Mouse (Mus musculus) limb, embryonic 14.5 days (tissue): ENCODE data around the gene Fam69a. TPM values are rescaled to one million over a fixed set of nuclear protein-coding genes. Genes with fewer than 3 reads are reported as not detected.
A peak's percentile ranks its signal among the peaks of the same experiment; 100 is the strongest.
"Not testable (repeated sequence)": the region's sequence is repeated elsewhere in the genome, so short reads cannot be mapped to it uniquely, and the experiment has no call there.

Experiments used
- ATAC-seq: fragments of 200-750 bp; cut with Nextera tagmentation; 2 replicates; pipeline ENCODE4 v1.8.0; 2017; ENCODE audit warnings: low read depth, moderate number of reproducible peaks, moderate TSS enrichment; ENCODE audit not compliant: low FRiP score
- DNase-seq: peaks from one replicate; pipeline ENCODE4 v3.0.0-alpha.2; 2015; ENCODE audit warnings: low spot score
- H3K27ac ChIP-seq: fragments of 300-500 bp; sonication (generic); replicated peaks from 2 replicates; pipeline ENCODE4 v1.5.1; 2014; ENCODE audit warnings: low read depth, mild to moderate bottlenecking, low read length, moderate library complexity, mixed read lengths
- H3K27me3 ChIP-seq: fragments of 300-500 bp; sonication (generic); 2 replicates; pipeline ENCODE4 v1.6.1; 2014; ENCODE audit warnings: low read length, mixed read lengths; ENCODE audit not compliant: control insufficient read depth, insufficient read depth
- H3K36me3 ChIP-seq: fragments of 300-500 bp; sonication (generic); 2 replicates; pipeline ENCODE4 v1.6.1; 2014; ENCODE audit warnings: mild to moderate bottlenecking, low read length, moderate library complexity, mixed read lengths; ENCODE audit not compliant: control insufficient read depth, insufficient read depth
- H3K4me1 ChIP-seq: fragments of 300-500 bp; sonication (generic); 2 replicates; pipeline ENCODE4 v1.6.1; 2014; ENCODE audit warnings: antibody characterized with exemption, low read length, mixed read lengths; ENCODE audit not compliant: control insufficient read depth, insufficient read depth
- H3K4me2 ChIP-seq: fragments of 300-500 bp; sonication (generic); replicated peaks from 2 replicates; pipeline ENCODE4 v1.6.1; 2014; ENCODE audit warnings: low read depth, mild to moderate bottlenecking, low read length, moderate library complexity; ENCODE audit not compliant: severe bottlenecking
- H3K4me3 ChIP-seq: fragments of 300-500 bp; sonication (generic); replicated peaks from 2 replicates; pipeline ENCODE4 v1.5.1; 2014; ENCODE audit warnings: low read length
- H3K9ac ChIP-seq: fragments of 300-500 bp; sonication (generic); 2 replicates; pipeline ENCODE4 v1.6.1; 2014; ENCODE audit warnings: mild to moderate bottlenecking, low read depth, low read length, moderate library complexity; ENCODE audit not compliant: severe bottlenecking
- H3K9me3 ChIP-seq: fragments of 300-500 bp; sonication (generic); 2 replicates; pipeline ENCODE4 v1.6.1; 2016; ENCODE audit warnings: low read length; ENCODE audit not compliant: control insufficient read depth
- POLR2A ChIP-seq: fragments of 200-500 bp; IDR thresholded peaks from 2 replicates; pipeline ENCODE4 v1.8.0; 2012; ENCODE audit warnings: inconsistent platforms, mild to moderate bottlenecking, moderate library complexity, borderline replicate concordance; ENCODE audit not compliant: insufficient read depth, insufficient read length; ENCODE audit errors: extremely low read depth
- WGBS: fragments of 180-500 bp; shearing (Covaris S2); extraction: QIAGEN DNeasy Blood & Tissue Kit; methylation state at CpG from one replicate; pipeline ENCODE4 v1.1.7; 2014; 5-methylcytosine and 5-hydroxymethylcytosine counted together
- polyA plus RNA-seq, 2 experiments: library from polyadenylated mRNA; depleted of rRNA in 1 of 2; stranded (reverse) in 1 of 2; unstranded in 1 of 2; fragments of >200 nt; fragmentation: Nextera tagmentation in 1 of 2; extraction: Ambion mirVana in 1 of 2; gene quantifications; 2 replicates each; pipeline versions ENCODE4 v1.2.1 to v1.2.3; 2012 to 2014

Fam69a gene
- polyA plus RNA-seq (2012; rRNA removed), result 6.4 and 8.9 TPM in 2 replicates
- 30.1 and 31.3 TPM in 2 replicates for polyA plus RNA-seq (2014; fragmentation: Nextera tagmentation; extraction: Ambion mirVana)

DNA sequence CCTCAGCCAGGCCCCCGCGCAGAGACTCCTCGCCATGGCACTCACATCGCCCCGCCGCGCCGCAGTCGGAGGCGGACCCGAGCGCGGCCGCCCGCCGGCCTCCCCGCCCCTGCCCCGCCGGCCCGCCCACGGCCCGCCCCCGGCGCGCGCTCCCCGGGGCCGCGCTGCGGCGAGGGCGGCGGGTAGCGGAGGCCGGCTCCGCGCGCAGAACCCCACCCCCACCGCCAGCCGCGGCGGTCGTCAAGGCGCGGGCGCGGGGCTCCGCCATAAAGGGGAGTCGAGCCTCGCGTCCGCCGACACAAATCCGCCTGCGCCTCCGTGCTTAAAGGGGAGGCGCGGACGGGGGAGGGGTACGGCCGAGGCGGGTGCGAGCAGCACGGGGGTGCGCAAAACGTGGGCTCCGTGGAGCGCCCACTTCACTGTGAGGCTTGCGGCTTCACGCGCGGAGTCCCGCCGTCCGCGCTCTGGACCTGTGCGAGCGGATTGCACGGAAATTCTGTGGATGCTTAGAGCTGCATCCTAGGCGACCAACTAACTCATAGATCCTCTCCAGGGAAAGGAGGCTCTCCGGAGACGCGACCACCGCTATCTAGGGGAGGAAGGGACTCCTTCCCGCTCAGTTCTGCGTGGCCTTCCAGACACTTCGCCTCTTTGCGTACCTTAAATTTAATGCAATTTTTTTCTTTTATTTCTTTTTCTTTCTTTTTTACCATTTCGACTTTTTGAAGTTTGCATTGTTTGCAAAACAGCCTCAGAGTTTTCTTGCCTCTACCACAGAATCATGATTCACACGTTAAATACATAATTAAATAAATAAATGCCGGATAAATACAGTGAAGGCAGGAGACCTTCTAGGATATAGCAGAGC lies at the start of gene Fam69a:
Gene Fam69a, minus strand, starts transcription at position 119 of the 868 bp plus-strand sequence.
- Histone ChIP-seq H3K27me3 (no peaks in the 10 kb centered on the region), H3K4me2 (peak within 1 kb of the TSS; percentile 69), H3K4me3 (peak within 1 kb of the TSS; percentile 80), H3K9ac (peak within 1 kb of the TSS; percentile 84), H3K9me3 (no peaks in the 10 kb centered on the region), H3K36me3 (no peaks in the 10 kb centered on the region), H3K27ac (peak within 1 kb of the TSS; percentile 88), H3K4me1 (0 out of 2 replicates have a peak, but pooled peaks cover 4% of the 10 kb centered on the region)
- WGBS, result under 1% methylated on average over 42 of the region's 91 CpGs
- DNase-seq (peak; percentile 86), ATAC-seq (peak; percentile 93)
- TF ChIP-seq POLR2A, result peak; percentile 74; the same call in 1 of the 2 replicates

DNA sequence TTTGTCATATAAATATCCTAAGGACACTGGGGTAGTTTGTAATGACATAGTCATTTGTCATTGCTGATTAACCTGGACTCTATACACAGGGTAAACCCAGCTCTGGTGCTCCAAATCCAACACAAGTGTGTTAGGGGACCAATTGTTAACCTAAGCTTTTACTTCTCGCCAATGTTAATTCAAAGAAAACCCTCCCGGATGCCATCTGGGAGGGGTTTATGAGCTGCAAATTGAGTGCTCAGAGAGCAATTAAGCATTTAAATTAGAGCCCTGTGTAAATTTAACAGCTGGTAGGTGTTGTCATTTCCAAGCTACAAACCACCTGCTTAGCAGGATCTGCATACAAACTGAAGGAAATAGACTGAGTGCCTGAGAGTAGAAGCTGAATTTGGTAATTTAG lies 48.6 kb upstream of the Fam69a start:
- Histone ChIP-seq H3K36me3 (no peaks in the 10 kb centered on the region), H3K4me1 (no peaks in the 10 kb centered on the region), H3K27me3 (no peaks in the 10 kb centered on the region), H3K4me2 (no peak overlapping the region), H3K9me3 (no peaks in the 10 kb centered on the region), H3K4me3 (no peak overlapping the region), H3K9ac (no peak overlapping the region), H3K27ac (no peak overlapping the region)
- 4% methylated on average over 2 of the region's 2 CpGs for whole genome bisulfite sequencing
- ATAC-seq (no peak), DNase-seq (no peak)
- no peak for TF ChIP-seq POLR2A

DNA sequence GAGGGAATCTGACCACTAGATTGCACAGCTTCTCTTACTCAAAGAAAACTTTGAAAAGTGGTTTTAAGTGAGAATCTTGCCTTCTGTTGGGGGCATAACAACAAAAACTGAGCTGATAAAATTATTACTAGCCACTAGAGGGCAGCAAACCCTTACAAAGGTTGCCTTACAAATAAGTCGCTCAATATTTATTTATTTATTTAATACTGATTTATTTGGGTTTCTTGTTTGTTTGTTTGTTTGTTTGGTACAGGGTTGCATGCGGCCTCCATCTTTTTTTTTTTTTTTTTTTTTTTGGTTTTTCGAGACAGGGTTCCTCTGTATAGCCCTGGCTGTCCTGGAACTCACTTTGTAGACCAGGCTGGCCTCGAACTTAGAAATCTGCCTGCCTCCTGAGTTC lies 47.3 kb upstream of the Fam69a start:
- DNase-seq (peak; percentile 67), ATAC-seq (peak; percentile 47; the same call in 1 of the 2 replicates)
- no peak for TF ChIP-seq POLR2A
- WGBS, result 40% methylated on average over 4 of the region's 4 CpGs
- H3K4me2 ChIP-seq, result no peak overlapping the region
- no peak overlapping the region for H3K4me3 ChIP-seq
- no peaks in the 10 kb centered on the region for H3K9me3 ChIP-seq
- no peaks in the 10 kb centered on the region for H3K4me1 ChIP-seq
- H3K27me3 ChIP-seq, result no peaks in the 10 kb centered on the region
- no peaks in the 10 kb centered on the region for H3K36me3 ChIP-seq
- no peak overlapping the region for H3K27ac ChIP-seq
- no peak overlapping the region for H3K9ac ChIP-seq

DNA sequence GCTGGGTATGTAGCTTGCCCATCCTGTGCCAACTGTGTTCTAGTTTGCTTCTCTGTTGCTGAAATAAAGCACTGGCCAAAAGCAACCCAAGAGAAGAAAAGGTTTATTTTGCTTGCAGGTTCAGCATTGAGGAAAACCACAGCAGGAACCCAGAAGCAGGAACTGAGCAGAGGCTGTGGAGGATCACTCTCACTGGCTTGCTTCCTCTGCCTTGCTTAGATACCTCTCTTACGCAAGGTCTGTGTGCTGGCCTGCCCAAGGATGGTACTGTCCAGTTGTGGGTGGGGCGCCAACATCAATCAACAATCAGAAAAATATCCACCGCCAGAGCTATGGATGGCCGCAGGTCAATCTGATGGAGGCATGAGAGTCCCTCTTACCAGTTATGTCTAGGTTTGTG lies 44.4 kb upstream of the Fam69a start:
- ATAC-seq (no peak), DNase-seq (no peak)
- 86% methylated on average over 4 of the region's 4 CpGs for WGBS

DNA sequence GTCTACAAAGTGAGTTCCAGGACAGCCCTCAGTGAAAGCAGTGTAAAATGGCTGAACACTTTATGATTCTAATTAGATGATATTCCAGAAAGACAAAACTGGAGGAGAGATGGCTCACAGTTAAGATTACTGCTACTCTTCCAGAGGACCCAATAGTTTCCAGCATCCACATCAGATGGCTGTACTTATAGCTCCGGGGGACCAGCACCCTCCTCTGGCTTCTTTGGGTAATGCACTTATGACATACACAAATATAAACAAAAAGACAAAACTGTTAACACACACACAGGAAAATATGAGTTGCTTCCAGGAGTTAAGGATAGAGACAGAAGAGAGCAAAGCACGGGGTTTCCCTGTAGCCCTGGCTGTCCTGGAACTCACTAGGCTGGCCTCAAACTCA lies 43.1 kb upstream of the Fam69a start:
- DNase-seq (no peak), ATAC-seq (no peak)
- Histone ChIP-seq H3K27ac (no peak overlapping the region), H3K9ac (no peak overlapping the region), H3K9me3 (no peaks in the 10 kb centered on the region), H3K27me3 (no peaks in the 10 kb centered on the region), H3K4me2 (no peak overlapping the region), H3K4me3 (no peak overlapping the region), H3K36me3 (no peaks in the 10 kb centered on the region), H3K4me1 (no peaks in the 10 kb centered on the region)
- WGBS, result 72% methylated on average over 2 of the region's 2 CpGs
- TF ChIP-seq POLR2A, result no peak

More for the DNA sequence above, 44.4 kb upstream of the Fam69a start:
- no peak overlapping the region for H3K27ac ChIP-seq
- no peak for TF ChIP-seq POLR2A
- H3K4me1 ChIP-seq, result no peaks in the 10 kb centered on the region
- no peak overlapping the region for H3K9ac ChIP-seq
- H3K4me3 ChIP-seq, result no peak overlapping the region
- no peak overlapping the region for H3K4me2 ChIP-seq
- no peaks in the 10 kb centered on the region for H3K27me3 ChIP-seq
- no peaks in the 10 kb centered on the region for H3K36me3 ChIP-seq
- no peaks in the 10 kb centered on the region for H3K9me3 ChIP-seq

DNA sequence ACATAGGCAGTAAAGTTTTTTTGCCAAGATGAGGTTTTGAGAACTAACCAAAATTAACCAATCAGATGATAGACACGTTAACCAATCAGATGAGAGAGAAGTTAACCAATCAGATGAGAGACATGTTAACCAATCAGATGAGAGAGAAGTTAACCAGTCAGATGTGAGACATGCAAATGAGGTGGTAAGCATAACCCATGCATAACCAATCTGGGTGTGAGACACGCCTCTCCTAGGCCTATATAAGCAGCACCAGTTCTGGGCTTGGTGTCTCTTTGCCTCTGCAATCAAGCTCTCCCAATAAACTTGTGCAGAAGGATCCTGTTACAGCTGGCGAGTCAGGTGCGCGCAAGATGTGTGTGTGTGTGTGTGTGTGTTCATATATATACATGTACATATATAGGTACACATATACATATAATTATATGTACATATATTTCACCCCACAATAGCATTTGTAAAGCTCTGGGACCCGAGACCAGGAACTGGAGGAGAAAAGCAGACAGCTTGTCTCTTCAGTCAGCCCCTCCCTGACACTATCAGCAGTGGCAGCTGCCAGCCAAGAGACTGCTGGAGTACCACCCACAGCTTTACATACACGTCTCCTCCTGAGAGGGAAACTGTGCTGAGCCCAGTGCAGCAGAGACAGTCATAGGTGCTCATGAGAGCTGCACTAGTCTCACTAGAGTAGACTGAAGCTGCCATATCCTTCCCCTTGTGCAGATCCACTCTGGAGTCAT lies 42.1 kb upstream of the Fam69a start:
- WGBS, result 89% methylated on average over 7 of the region's 7 CpGs

More for the DNA sequence above, 42.1 kb upstream of the Fam69a start:
- H3K9me3 ChIP-seq, H3K36me3 ChIP-seq, H3K27me3 ChIP-seq, DNase-seq, H3K27ac ChIP-seq, ATAC-seq, H3K4me1 ChIP-seq, H3K9ac ChIP-seq, H3K4me2 ChIP-seq, H3K4me3 ChIP-seq: not testable (repeated sequence)
